Mouse (Mus musculus) lung, postnatal 0 days (tissue): ENCODE data around the gene S1pr4. TPM values are rescaled to one million over a fixed set of nuclear protein-coding genes. Genes with fewer than 3 reads are reported as not detected.

Source experiments
- ATAC-seq: fragments of 200-750 bp; cut with Nextera tagmentation; 2 replicates; pipeline ENCODE4 v1.8.0; 2017; ENCODE audit warnings: moderate library complexity
- DNase-seq: peaks from one replicate; pipeline ENCODE4 v3.0.0-alpha.2; 2016; ENCODE audit warnings: low spot score
- H3K27ac ChIP-seq: fragments of 300-500 bp; sonication (generic); 2 replicates; pipeline ENCODE4 v1.5.1; 2014; ENCODE audit warnings: antibody characterized with exemption, mild to moderate bottlenecking, low read length, mixed read lengths
- H3K27me3 ChIP-seq: fragments of 300-500 bp; sonication (generic); replicated peaks from 2 replicates; pipeline ENCODE4 v1.6.1; 2014; ENCODE audit warnings: low read length, mixed read lengths; ENCODE audit not compliant: insufficient read depth
- H3K36me3 ChIP-seq: fragments of 300-500 bp; sonication (generic); 2 replicates; pipeline ENCODE4 v1.6.1; 2014; ENCODE audit warnings: low read length, mixed read lengths; ENCODE audit not compliant: insufficient read depth
- H3K4me1 ChIP-seq: fragments of 300-500 bp; sonication (generic); 2 replicates; pipeline ENCODE4 v1.6.1; 2014; ENCODE audit warnings: antibody characterized with exemption, low read depth, low read length, mixed read lengths; ENCODE audit not compliant: insufficient read depth
- H3K4me2 ChIP-seq: fragments of 300-500 bp; sonication (generic); replicated peaks from 2 replicates; pipeline ENCODE4 v1.6.1; 2014; ENCODE audit warnings: low read depth, mild to moderate bottlenecking, low read length, moderate library complexity, mixed read lengths
- H3K4me3 ChIP-seq: fragments of 300-500 bp; sonication (generic); 2 replicates; pipeline ENCODE4 v1.5.1; 2014; ENCODE audit warnings: low read depth, low read length
- H3K9ac ChIP-seq: fragments of 300-500 bp; sonication (generic); replicated peaks from 2 replicates; pipeline ENCODE4 v1.6.1; 2014; ENCODE audit warnings: low read depth, mild to moderate bottlenecking
- H3K9me3 ChIP-seq: fragments of 300-500 bp; sonication (generic); 2 replicates; pipeline ENCODE4 v1.6.1; 2016; ENCODE audit warnings: low read length, mixed read lengths
- CTCF ChIP-seq: IDR thresholded peaks from 2 replicates; pipeline ENCODE4 v1.5.1; 2016; ENCODE audit warnings: antibody characterized with exemption, mild to moderate bottlenecking
- EP300 ChIP-seq: IDR thresholded peaks from 2 replicates; pipeline ENCODE4 v1.6.1; 2016; ENCODE audit warnings: antibody characterized with exemption, mild to moderate bottlenecking, control low read depth
- whole genome bisulfite sequencing: fragments of 180-500 bp; shearing (Covaris S2); extraction: QIAGEN DNeasy Blood & Tissue Kit; methylation state at CpG from one replicate; pipeline ENCODE4 v1.1.7; 2014; 5-methylcytosine and 5-hydroxymethylcytosine counted together
- polyA plus RNA-seq: library from polyadenylated mRNA; unstranded; fragments of >200 nt; fragmentation: Nextera tagmentation; extraction: Ambion mirVana; gene quantifications from 2 replicates; pipeline ENCODE4 v1.2.1, GENCODE M21; 2015

S1pr4 gene
- polyA plus RNA-seq, 1 experiment from 2014 or later = 19.3 TPM

DNA sequence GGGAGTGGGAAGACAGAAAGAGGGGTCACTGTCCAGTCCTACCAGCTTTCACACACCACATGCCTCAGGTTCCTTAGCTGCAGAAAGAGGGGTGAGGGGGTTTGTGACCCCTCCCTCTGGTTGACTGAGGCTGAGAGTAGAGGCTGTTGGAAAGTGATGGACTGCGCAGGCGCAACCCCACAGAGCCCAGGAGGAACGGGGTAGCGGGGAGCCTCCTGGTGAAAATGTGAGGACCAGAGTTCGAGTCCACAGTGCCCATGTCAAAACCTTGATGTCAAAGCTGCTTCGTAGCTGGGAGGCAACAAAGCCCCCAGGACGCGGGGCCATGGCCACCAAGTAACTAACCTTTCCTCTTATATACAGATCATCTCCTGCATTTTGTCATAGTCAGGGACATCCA lies 42.3 kb downstream of the S1pr4 start:
- DNase-seq = no peak
- no peak overlapping the region for H3K9ac ChIP-seq

DNA sequence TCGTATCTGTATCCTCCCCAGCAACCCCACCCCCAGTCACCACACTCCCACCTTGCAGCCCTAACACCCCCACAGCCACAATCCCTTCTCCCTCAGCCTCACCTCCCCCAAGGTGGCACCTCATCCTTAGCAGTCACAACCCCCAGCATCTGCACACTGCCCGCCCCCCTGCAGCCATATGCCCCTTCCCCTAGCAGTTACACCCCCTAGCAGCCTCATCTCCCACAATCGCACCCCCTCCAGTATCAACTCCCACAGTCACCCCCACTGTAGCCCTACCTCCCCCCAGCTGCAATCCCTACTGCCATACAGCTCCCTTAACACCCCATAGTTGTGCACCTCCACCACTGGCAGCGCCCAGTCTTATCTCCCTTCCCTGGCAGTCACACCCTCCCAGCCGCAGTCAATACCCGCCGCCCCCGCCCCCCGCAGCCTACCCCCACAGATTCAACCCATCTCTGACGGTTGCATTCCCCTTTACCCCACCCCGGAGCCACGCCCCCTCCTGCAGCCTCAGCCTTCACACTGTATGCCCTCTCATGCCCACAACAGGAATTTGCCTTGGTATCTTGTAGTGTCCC lies 42.9 kb downstream of the S1pr4 start:
- no peak for ATAC-seq
- Histone ChIP-seq H3K9ac (no peak overlapping the region), H3K27me3 (peaks cover 34% of the 10 kb centered on the region), H3K9me3 (no peaks in the 10 kb centered on the region), H3K36me3 (no peaks in the 10 kb centered on the region), H3K4me1 (0 out of 2 replicates have a peak, but pooled peaks cover 3% of the 10 kb centered on the region), H3K4me2 (no peak overlapping the region), H3K4me3 (no peak overlapping the region), H3K27ac (no peak overlapping the region)
- no peak for DNase-seq
- TF ChIP-seq CTCF (no peak), EP300 (no peak)
- WGBS = 34% methylated on average over 11 of the region's 12 CpGs

More for the DNA sequence above, 42.3 kb downstream of the S1pr4 start:
- Histone ChIP-seq H3K4me2 (no peak overlapping the region), H3K36me3 (no peaks in the 10 kb centered on the region), H3K4me3 (no peak overlapping the region), H3K9me3 (no peaks in the 10 kb centered on the region), H3K27me3 (peaks cover 33% of the 10 kb centered on the region), H3K27ac (no peak overlapping the region), H3K4me1 (0 out of 2 replicates have a peak, but pooled peaks cover 3% of the 10 kb centered on the region)
- TF ChIP-seq CTCF (no peak), EP300 (no peak)
- WGBS = 91% methylated on average over 8 of the region's 8 CpGs
- ATAC-seq = no peak

DNA sequence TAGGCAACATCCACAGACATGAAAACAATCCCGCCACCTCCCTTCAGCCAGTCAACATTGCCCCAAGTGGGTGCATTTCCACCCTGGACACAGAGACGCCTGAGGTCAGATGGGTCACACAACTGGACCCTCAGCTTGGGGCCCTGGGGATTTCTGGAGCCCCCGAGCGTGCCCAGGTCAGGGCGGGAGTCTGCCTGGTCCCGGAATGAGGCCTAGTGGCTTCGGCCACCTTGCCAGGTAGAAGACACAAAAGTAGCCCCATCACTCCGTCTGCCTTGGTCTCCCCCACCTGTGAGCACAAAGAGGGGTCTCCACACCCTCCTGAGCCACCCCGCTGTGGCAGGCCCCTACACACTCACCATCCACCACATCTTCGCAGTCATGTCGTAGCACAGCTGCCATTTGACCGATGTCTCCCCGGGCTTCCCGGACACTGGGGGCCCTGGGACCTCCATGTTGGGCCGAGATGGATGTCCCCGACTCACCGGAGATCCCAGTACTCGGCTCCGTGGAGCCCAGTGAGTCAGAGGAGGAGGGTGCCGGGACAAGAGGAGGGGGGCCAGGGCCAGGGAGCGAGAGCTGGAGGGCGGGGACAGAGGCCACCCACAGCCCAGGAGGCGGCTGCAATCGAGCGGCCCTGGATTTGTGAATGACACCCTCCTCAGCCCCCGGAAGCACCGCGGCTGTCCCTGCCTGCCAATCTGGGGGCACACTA lies 44.6 kb downstream of the S1pr4 start, which contains the start of gene Nfic:
Nfic (minus strand) TSS at position 455 of the 715 bp plus-strand sequence.
- Histone ChIP-seq H3K4me2 (no peak within 1 kb of the TSS), H3K4me3 (no peak within 1 kb of the TSS), H3K36me3 (no peaks in the 10 kb centered on the region), H3K9me3 (no peaks in the 10 kb centered on the region), H3K9ac (no peak within 1 kb of the TSS), H3K27ac (no peak within 1 kb of the TSS), H3K4me1 (0 out of 2 replicates have a peak, but pooled peaks cover 3% of the 10 kb centered on the region), H3K27me3 (peaks cover 43% of the 10 kb centered on the region)
- TF ChIP-seq EP300 (no peak), CTCF (no peak)
- ATAC-seq (no peak), DNase-seq (no peak)
- WGBS = 57% methylated on average over 28 of the region's 28 CpGs

DNA sequence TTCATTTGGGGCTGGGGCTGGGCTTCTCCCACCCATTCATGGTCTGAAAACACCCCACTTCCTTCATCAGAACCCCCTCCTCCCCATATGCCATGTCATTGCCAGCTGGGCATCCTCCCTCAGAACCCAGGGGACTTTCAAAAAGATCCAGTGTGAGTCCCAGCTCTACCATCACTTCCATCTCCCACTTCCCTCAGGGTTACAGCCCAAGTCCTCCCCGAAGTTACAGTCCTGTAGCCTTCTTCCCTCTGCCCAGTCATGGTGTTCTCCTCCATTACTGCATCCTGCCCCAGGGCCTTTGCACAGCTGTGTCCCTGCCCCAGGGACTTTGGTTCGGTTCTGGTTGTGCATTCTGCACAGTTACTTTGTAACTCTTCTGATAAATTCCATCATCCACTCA lies 45.8 kb downstream of the S1pr4 start:
- WGBS = 59% methylated on average over 2 of the region's 2 CpGs
- ATAC-seq = no peak

DNA sequence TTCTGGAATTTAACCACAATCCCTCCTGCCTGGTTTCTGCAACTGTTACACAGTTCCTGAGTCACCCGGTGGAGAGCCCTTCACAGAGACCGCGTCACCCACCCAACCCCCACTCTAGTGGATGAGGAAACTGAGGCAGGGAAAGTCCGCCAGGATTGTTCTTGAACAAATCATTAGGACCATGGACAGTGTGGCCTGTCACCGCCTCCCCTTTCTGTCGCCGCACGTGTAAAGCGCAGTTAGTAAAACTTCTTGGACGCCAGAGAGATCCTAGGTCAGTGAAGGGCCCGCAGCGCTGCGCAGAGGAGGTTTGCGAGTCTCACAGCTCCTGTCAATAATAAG lies 47.0 kb downstream of the S1pr4 start:
- Histone ChIP-seq H3K36me3 (no peaks in the 10 kb centered on the region), H3K4me2 (no peak overlapping the region), H3K4me3 (no peak overlapping the region), H3K27me3 (peaks cover 35% of the 10 kb centered on the region), H3K9me3 (no peaks in the 10 kb centered on the region), H3K4me1 (peaks cover 3% of the 10 kb centered on the region; the same call in 1 of the 2 replicates), H3K27ac (no peak overlapping the region), H3K9ac (no peak overlapping the region)
- 1% methylated on average over 14 of the region's 14 CpGs for WGBS
- peak; percentile 27 for DNase-seq
- TF ChIP-seq EP300 = no peak
- TF ChIP-seq CTCF = no peak
- ATAC-seq = peak; percentile 34

More for the DNA sequence above, 45.8 kb downstream of the S1pr4 start:
- Histone ChIP-seq H3K4me2 (no peak overlapping the region), H3K9ac (no peak overlapping the region), H3K27me3 (peaks cover 33% of the 10 kb centered on the region), H3K36me3 (no peaks in the 10 kb centered on the region), H3K4me3 (no peak overlapping the region), H3K9me3 (no peaks in the 10 kb centered on the region), H3K4me1 (peaks cover 3% of the 10 kb centered on the region; the same call in 1 of the 2 replicates), H3K27ac (no peak overlapping the region)
- no peak for TF ChIP-seq CTCF
- no peak for DNase-seq

DNA sequence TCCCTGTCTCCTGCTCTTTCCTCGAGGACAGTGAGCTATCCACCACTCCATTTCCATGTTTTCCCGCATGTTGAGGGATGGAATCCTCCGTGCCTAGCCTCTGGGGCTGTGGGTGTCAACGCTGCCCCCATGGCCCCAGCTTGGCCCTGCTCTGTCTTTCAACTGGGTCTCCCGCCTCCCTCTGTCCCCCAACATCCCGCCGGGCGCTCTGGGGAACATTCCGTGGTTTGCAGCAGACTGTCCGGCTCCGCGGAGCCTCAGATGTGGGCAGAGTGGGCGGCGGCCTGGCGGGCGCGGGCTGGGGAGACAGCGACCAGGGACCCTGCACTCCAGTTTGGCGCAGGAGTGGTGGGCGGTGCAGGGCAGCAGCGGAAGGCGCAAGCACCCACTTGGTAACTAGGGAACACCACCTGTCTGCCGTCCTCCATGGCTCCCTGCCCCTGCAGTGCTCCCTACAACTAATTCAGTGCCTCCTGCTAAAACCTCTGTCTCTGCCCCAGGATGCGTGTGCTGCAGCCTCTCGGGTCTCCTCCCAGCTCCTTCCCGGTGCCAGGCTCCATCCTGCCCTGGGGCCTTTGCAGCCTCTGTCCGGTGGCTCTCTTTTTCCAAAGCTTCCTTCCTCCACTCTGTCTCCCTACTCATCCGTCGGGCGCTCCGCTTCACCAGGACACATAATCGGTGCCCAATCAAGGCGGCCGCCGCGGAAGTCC lies 47.5 kb downstream of the S1pr4 start:
- no peak overlapping the region for H3K4me2 ChIP-seq
- ATAC-seq = no peak; the same call in 1 of the 2 replicates
- peaks cover 35% of the 10 kb centered on the region for H3K27me3 ChIP-seq
- WGBS = 8% methylated on average over 35 of the region's 36 CpGs
- no peaks in the 10 kb centered on the region for H3K9me3 ChIP-seq
- no peak overlapping the region for H3K9ac ChIP-seq
- DNase-seq = no peak
- peaks cover 3% of the 10 kb centered on the region; the same call in 1 of the 2 replicates for H3K4me1 ChIP-seq
- no peaks in the 10 kb centered on the region for H3K36me3 ChIP-seq
- no peak overlapping the region for H3K4me3 ChIP-seq
- no peak for TF ChIP-seq CTCF
- no peak for TF ChIP-seq EP300
- H3K27ac ChIP-seq = no peak overlapping the region
